8 mouse cellular contexts compared by ENCODE assay signal in the genomic region with DNA sequence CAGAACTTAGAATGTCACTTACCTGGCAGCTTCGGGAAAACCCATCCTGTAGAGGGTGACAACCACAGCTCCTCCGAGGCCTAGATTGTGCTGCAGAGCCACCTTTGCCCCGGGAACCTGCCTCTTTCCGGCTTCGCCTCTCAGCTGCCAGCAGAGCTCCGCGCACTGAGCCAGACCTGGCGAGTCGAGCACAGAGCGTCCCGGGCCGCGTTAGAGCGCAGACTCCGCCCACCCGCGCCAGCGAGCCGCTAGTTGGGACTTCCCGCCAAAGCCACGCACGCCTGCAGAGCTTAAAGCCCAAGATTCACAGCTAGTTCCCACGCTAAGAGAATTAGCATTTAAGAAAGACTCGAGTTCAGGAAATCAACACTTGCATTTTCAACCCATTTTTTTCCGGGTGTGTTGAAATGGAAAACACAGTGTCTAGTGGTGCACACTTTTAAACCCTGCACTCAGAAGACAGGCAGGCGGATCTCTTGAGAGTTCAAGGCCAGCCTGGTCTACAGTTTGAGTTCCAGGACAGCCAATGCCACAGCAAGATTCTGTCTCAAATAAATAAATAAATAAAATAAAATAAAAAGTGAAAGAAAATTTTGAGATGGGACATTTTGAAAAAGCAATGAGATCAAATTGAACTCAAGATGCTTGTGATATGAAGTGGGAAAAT. TPM values are rescaled to one million over a fixed set of nuclear protein-coding genes. Genes with fewer than 3 reads are reported as not detected.
DNase-seq lines count a peak whose midpoint lies in the region; ATAC-seq and TF ChIP-seq lines count a peak whose summit lies in the region.

No protein-coding gene starts in this region.

- H3K27ac ChIP-seq in hindbrain, postnatal 0 days: no peak overlapping the region
- H3K27ac ChIP-seq in left cerebral cortex, adult 2 months: peak overlapping the region; percentile 58; the same call in 1 of the 2 replicates

- WGBS in hindbrain, postnatal 0 days: 2% methylated on average over 26 of the region's 26 CpGs

- peak overlapping the region; percentile 37; the same call in 1 of the 2 replicates for H3K9ac ChIP-seq in hindbrain, postnatal 0 days (replicated peaks; ENCODE audit: low read length)

- H3K4me1 ChIP-seq in hindbrain, postnatal 0 days (ENCODE audit: insufficient read depth, low read length): 0 out of 2 replicates have a peak, but pooled peaks cover 3% of the 10 kb centered on the region

- H3K36me3 ChIP-seq in hindbrain, postnatal 0 days (ENCODE audit: insufficient read depth, low read length): 0 out of 2 replicates have a peak, but pooled peaks cover 6% of the 10 kb centered on the region

- ATAC-seq in hindbrain, postnatal 0 days: peak; percentile 96
- peak; percentile 98 for ATAC-seq in megakaryocyte, adult 5-6 weeks (ENCODE audit: poor library complexity, severe bottlenecking)

- H3K4me2 ChIP-seq in hindbrain, postnatal 0 days (ENCODE audit: low read depth, low read length): peak overlapping the region; percentile 66

- no peaks in the 10 kb centered on the region for H3K9me3 ChIP-seq in hindbrain, postnatal 0 days (ENCODE audit: low read length)

- no peak for TF ChIP-seq CTCF in hindbrain, postnatal 0 days (IDR thresholded peaks at IDR 0.05; ENCODE audit: low read depth)
- no peak; the same call in 1 of the 2 replicates for TF ChIP-seq CTCF in left cerebral cortex, adult 2 months (IDR thresholded peaks at IDR 0.05)

- intact Hi-C loops in left cerebral cortex, adult 2 months (cut with DNase I): loop anchor here (2.0 to 5.0 kb wide), 2 partner anchors 39 to 256 kb away; partner anchors contain the start of gene Coa7

- peak overlapping the region; percentile 45 for H3K4me3 ChIP-seq in hindbrain, postnatal 0 days (ENCODE audit: low read length)
- peak overlapping the region; percentile 53 for H3K4me3 ChIP-seq in left cerebral cortex, adult 2 months

- peak; percentile 98 for DNase-seq in T-cell, adult 2 months (ENCODE audit: low spot score)
- DNase-seq in cerebellum, postnatal 36 days: peak; percentile 95 to 96
- peak; percentile 95 for DNase-seq in gastrocnemius, adult 18-20 months (ENCODE audit: low spot score)
- DNase-seq in hindbrain, postnatal 0 days (ENCODE audit: low spot score): peak; percentile 97
- peak; percentile 91 to 92 for DNase-seq in left cerebral cortex, adult 2 months (ENCODE audit: extremely low spot score in 1 of 2, low spot score in 2 of 2)
- DNase-seq in right cerebral cortex, adult 2 months (ENCODE audit: low spot score in 2 of 2): peak; percentile 91 to 94
- peak; percentile 96 for DNase-seq in urinary bladder, postnatal 14 days (ENCODE audit: low spot score)

- H3K27me3 ChIP-seq in hindbrain, postnatal 0 days (ENCODE audit: insufficient read depth, low read length): no peaks in the 10 kb centered on the region

RNA-seq across cellular contexts. Expression of gene Podn, which starts 24.9 kb away (rescaled TPM):
- 1 to 10 TPM; 8.0 to 9.5 TPM for total RNA-seq in gastrocnemius, adult 18-20 months (2021)
- total RNA-seq in hindbrain, postnatal 0 days (2014; rRNA removed): 2.5 and 4.0 TPM in 2 replicates
- 0.74 and 1.2 TPM in 2 replicates for polyA plus RNA-seq in hindbrain, postnatal 0 days (2015; fragmentation: Nextera tagmentation; extraction: Ambion mirVana)
- total RNA-seq in left cerebral cortex, adult 2 months (2021): 10 to 100 TPM in 1 of 2 experiments, 1 to 10 TPM in 1; 8.7 to 10.4 TPM
- total RNA-seq in megakaryocyte, adult 5-6 weeks (2015): not detected in 2 replicates
- not detected in 2 replicates for total RNA-seq in megakaryocyte, adult 5-6 weeks (2017)
